Mouse (Mus musculus) ES-Bruce4 (cell line): ENCODE measurements at regions not wholly inside any gene's neighbourhood (a gene's known extent, or its start where the extent isn't known, plus 50 kb on each side); places are given as distances from the start of the nearest gene placed in this dataset.
A peak's percentile ranks its signal among the peaks of the same experiment; 100 is the strongest.

ENCODE experiments used
- H3K27ac ChIP-seq: 2 replicates; pipeline ENCODE4 v1.5.1; 2012; ENCODE audit warnings: low read length, inconsistent platforms; ENCODE audit not compliant: insufficient read depth
- H3K27me3 ChIP-seq: 2 replicates; pipeline ENCODE4 v1.6.1; 2012; ENCODE audit warnings: mild to moderate bottlenecking, low read length, inconsistent platforms; ENCODE audit not compliant: control insufficient read depth, poor library complexity, insufficient read depth, severe bottlenecking
- H3K36me3 ChIP-seq: 2 replicates; pipeline ENCODE4 v1.6.1; 2012; ENCODE audit warnings: inconsistent platforms, mild to moderate bottlenecking, low read length, moderate library complexity; ENCODE audit not compliant: control insufficient read depth, poor library complexity, insufficient read depth, severe bottlenecking
- H3K4me1 ChIP-seq: one replicate; pipeline ENCODE4 v1.8.1; 2011; ENCODE audit warnings: low read length; ENCODE audit not compliant: control insufficient read depth, insufficient read depth
- H3K4me3 ChIP-seq: 2 replicates; pipeline ENCODE4 v1.5.1; 2011; ENCODE audit warnings: low read depth, mild to moderate bottlenecking, low read length
- H3K9ac ChIP-seq: 2 replicates; pipeline ENCODE4 v1.6.1; 2012; ENCODE audit warnings: low read depth, mild to moderate bottlenecking, inconsistent platforms; ENCODE audit not compliant: poor library complexity, severe bottlenecking
- H3K9me3 ChIP-seq: replicated peaks from 2 replicates; pipeline ENCODE4 v1.6.1; 2012; ENCODE audit warnings: mild to moderate bottlenecking, low read length, inconsistent platforms; ENCODE audit not compliant: control insufficient read depth, poor library complexity, insufficient read depth, severe bottlenecking
- CTCF ChIP-seq: IDR thresholded peaks from one replicate; pipeline ENCODE4 v1.8.1; 2011; ENCODE audit warnings: low read depth, low read length
- EP300 ChIP-seq: IDR thresholded peaks from 2 replicates; pipeline ENCODE4 v1.6.1; 2011; ENCODE audit warnings: low read depth, low read length; ENCODE audit not compliant: insufficient read depth
- POLR2A ChIP-seq: IDR thresholded peaks from one replicate; pipeline ENCODE4 v1.8.1; 2011; ENCODE audit warnings: low read length; ENCODE audit not compliant: insufficient read depth

- no peak overlapping the region for H3K9ac ChIP-seq
- H3K4me1 ChIP-seq: peaks cover 3% of the 10 kb centered on the region
- no peaks in the 10 kb centered on the region for H3K9me3 ChIP-seq
- no peaks in the 10 kb centered on the region for H3K36me3 ChIP-seq
- H3K27ac ChIP-seq: no peak overlapping the region
- TF ChIP-seq CTCF (no peak), EP300 (no peak), POLR2A (no peak)
- H3K27me3 ChIP-seq: no peaks in the 10 kb centered on the region
- no peak overlapping the region for H3K4me3 ChIP-seq
These were observed 56.6 kb upstream of the Laptm4a start for GRCm38 (mm10) chr12:8864830-8865229.

GRCm38 (mm10) chr12:8865250-8865649 is 56.2 kb upstream of the Laptm4a start:
- Histone ChIP-seq H3K4me3 (no peak overlapping the region), H3K36me3 (no peaks in the 10 kb centered on the region), H3K4me1 (peaks cover 3% of the 10 kb centered on the region), H3K27me3 (no peaks in the 10 kb centered on the region), H3K27ac (no peak overlapping the region), H3K9ac (no peak overlapping the region), H3K9me3 (no peaks in the 10 kb centered on the region)
- TF ChIP-seq CTCF (no peak), EP300 (no peak), POLR2A (no peak)

- no peak for TF ChIP-seq CTCF
- TF ChIP-seq POLR2A: no peak
- TF ChIP-seq EP300: no peak
- H3K9me3 ChIP-seq: no peaks in the 10 kb centered on the region
- H3K4me3 ChIP-seq: no peak overlapping the region
- no peaks in the 10 kb centered on the region for H3K36me3 ChIP-seq
- H3K27me3 ChIP-seq: no peaks in the 10 kb centered on the region
- H3K4me1 ChIP-seq: peaks cover 3% of the 10 kb centered on the region
- no peak overlapping the region for H3K27ac ChIP-seq
- H3K9ac ChIP-seq: no peak overlapping the region
These were observed 54.4 kb upstream of the Laptm4a start for GRCm38 (mm10) chr12:8867104-8867503.

GRCm38 (mm10) chr12:8868690-8869089 is 52.8 kb upstream of the Laptm4a start:
- Histone ChIP-seq H3K36me3 (no peaks in the 10 kb centered on the region), H3K27ac (peak overlapping the region; percentile 65), H3K4me3 (no peak overlapping the region), H3K4me1 (peaks cover 3% of the 10 kb centered on the region), H3K27me3 (no peaks in the 10 kb centered on the region), H3K9ac (no peak overlapping the region), H3K9me3 (no peaks in the 10 kb centered on the region)
- TF ChIP-seq EP300: peak; percentile 95
- TF ChIP-seq POLR2A: no peak
- no peak for TF ChIP-seq CTCF

GRCm38 (mm10) chr12:8869190-8869589 is 52.3 kb upstream of the Laptm4a start:
- no peaks in the 10 kb centered on the region for H3K36me3 ChIP-seq
- H3K27ac ChIP-seq: no peak overlapping the region
- no peak overlapping the region for H3K4me3 ChIP-seq
- TF ChIP-seq EP300: no peak
- no peak for TF ChIP-seq POLR2A
- TF ChIP-seq CTCF: no peak
- H3K9me3 ChIP-seq: no peaks in the 10 kb centered on the region
- peaks cover 3% of the 10 kb centered on the region for H3K4me1 ChIP-seq
- no peak overlapping the region for H3K9ac ChIP-seq
- H3K27me3 ChIP-seq: no peaks in the 10 kb centered on the region
